Mouse (Mus musculus): ENCODE data around the gene Tnfsf15.

The Tnfsf15 gene

GRCm38 (mm10) chr4:63684412-63685252 lies 60.3 kb downstream of the Tnfsf15 start:
- DNase-seq (ENCODE audit: low read depth, low spot score), result no peak

GRCm38 (mm10) chr4:63683716-63684115 lies 61.2 kb downstream of the Tnfsf15 start:
- DNase-seq (ENCODE audit: low read depth, low spot score), result no peak

GRCm38 (mm10) chr4:63683056-63683455 lies 61.9 kb downstream of the Tnfsf15 start:
- DNase-seq (ENCODE audit: low read depth, low spot score), result no peak

DNA sequence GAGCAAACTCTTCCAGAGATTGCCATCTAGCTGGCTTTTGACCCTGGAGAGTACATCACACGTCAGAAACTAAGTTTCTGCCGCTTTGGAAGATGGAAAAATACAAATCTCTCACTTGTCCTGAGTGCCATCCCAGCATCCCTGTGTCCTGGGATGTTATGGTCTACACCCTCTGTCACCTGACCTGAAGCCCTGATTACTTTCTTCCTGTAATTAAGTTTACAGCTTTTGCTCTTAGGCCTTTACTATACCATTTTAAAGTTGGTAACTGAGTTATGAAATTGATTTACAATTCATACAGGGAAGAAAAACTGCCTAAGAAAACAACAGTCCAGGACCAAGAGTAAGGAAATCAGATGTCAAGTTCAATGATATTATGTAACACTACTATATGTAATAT lies 62.5 kb downstream of the Tnfsf15 start:
- DNase-seq (ENCODE audit: low read depth, low spot score), result no peak

DNA sequence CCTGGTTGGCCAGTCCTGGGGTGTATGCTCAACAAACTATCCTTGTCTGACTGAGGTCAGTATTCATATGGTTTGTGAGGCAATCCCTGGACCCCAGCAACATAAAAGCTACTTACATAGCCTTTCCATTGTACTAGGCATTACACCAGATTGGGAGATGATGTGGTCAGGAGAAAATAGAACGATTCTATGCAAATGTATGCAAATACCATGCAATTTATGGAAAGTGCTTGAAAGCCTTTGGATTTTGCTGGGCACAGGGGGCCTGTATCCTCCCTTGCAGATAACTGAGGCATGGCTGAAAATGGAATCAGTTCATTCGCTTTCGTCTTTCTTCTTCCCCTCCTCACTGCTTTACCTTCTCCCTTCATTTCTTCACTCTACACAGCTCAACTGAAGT lies 63.4 kb downstream of the Tnfsf15 start:
- DNase-seq (ENCODE audit: low read depth, low spot score), result no peak
